Mouse (Mus musculus) forebrain, postnatal 0 days (tissue): ENCODE measurements around the gene Eid3. TPM values are rescaled to one million over a fixed set of nuclear protein-coding genes. Genes with fewer than 3 reads are reported as not detected.
A peak's percentile ranks its signal among the peaks of the same experiment; 100 is the strongest.

Experiments used
- ATAC-seq: fragments of 200-750 bp; cut with Nextera tagmentation; 2 replicates; pipeline ENCODE4 v1.8.0; 2017; ENCODE audit warnings: mild to moderate bottlenecking, moderate library complexity
- DNase-seq: peaks from one replicate; pipeline ENCODE4 v3.0.0-alpha.2; 2015
- H3K27ac ChIP-seq: fragments of 300-500 bp; sonication (generic); 2 replicates; pipeline ENCODE4 v1.5.1; 2014; ENCODE audit warnings: low read depth, mild to moderate bottlenecking, antibody characterized with exemption, low read length, moderate library complexity, mixed read lengths
- H3K27me3 ChIP-seq: fragments of 300-500 bp; sonication (generic); 2 replicates; pipeline ENCODE4 v1.6.1; 2014; ENCODE audit warnings: mild to moderate bottlenecking, low read length, mixed read lengths; ENCODE audit not compliant: insufficient read depth
- H3K36me3 ChIP-seq: fragments of 300-500 bp; sonication (generic); 2 replicates; pipeline ENCODE4 v1.6.1; 2014; ENCODE audit warnings: mild to moderate bottlenecking, moderate library complexity; ENCODE audit not compliant: insufficient read depth
- H3K4me1 ChIP-seq: fragments of 300-500 bp; sonication (generic); 2 replicates; pipeline ENCODE4 v1.6.1; 2014; ENCODE audit warnings: antibody characterized with exemption; ENCODE audit not compliant: insufficient read depth
- H3K4me2 ChIP-seq: fragments of 300-500 bp; sonication (generic); 2 replicates; pipeline ENCODE4 v1.6.1; 2014; ENCODE audit warnings: low read depth, mild to moderate bottlenecking, moderate library complexity
- H3K4me3 ChIP-seq: fragments of 300-500 bp; sonication (generic); 2 replicates; pipeline ENCODE4 v1.5.1; 2014; ENCODE audit warnings: low read depth, low read length, mixed read lengths
- H3K9ac ChIP-seq: fragments of 300-500 bp; sonication (generic); 2 replicates; pipeline ENCODE4 v1.6.1; 2014; ENCODE audit warnings: mild to moderate bottlenecking
- H3K9me3 ChIP-seq: fragments of 300-500 bp; sonication (generic); 2 replicates; pipeline ENCODE4 v1.6.1; 2016; ENCODE audit warnings: low read length
- CTCF ChIP-seq: sonication (generic); IDR thresholded peaks from 2 replicates; pipeline ENCODE4 v1.5.1; 2016; ENCODE audit warnings: antibody characterized with exemption, control low read depth, low read depth
- WGBS: fragments of 180-500 bp; shearing (Covaris S2); extraction: QIAGEN DNeasy Blood & Tissue Kit; methylation state at CpG from one replicate; pipeline ENCODE4 v1.1.7; 2014; 5-methylcytosine and 5-hydroxymethylcytosine counted together
- polyA plus RNA-seq: library from polyadenylated mRNA; unstranded; fragments of >200 nt; fragmentation: Nextera tagmentation; extraction: Ambion mirVana; gene quantifications from 2 replicates; pipeline ENCODE4 v1.2.1, GENCODE M21; 2015
- total RNA-seq: library from RNA; depleted of rRNA; stranded (reverse); fragments of >200 nt; gene quantifications from 2 replicates; pipeline ENCODE4 v1.2.3, GENCODE M21; 2014

Eid3 gene
- total and polyA plus RNA-seq, 2 experiments from 2014 or later = 0.30 to 1.4 TPM

GRCm38 (mm10) chr10:82849686-82850353, 16.6 kb upstream of the Eid3 start:
- WGBS = 45% methylated on average over 16 of the region's 16 CpGs
- Histone ChIP-seq H3K36me3 (no peaks in the 10 kb centered on the region), H3K4me2 (no peak overlapping the region), H3K27ac (no peak overlapping the region), H3K4me1 (no peaks in the 10 kb centered on the region), H3K9me3 (no peaks in the 10 kb centered on the region), H3K9ac (no peak overlapping the region), H3K4me3 (no peak overlapping the region), H3K27me3 (no peaks in the 10 kb centered on the region)
- ATAC-seq = no peak
- TF ChIP-seq CTCF = no peak
- no peak for DNase-seq

GRCm38 (mm10) chr10:82850354-82850752, 16.1 kb upstream of the Eid3 start:
- no peaks in the 10 kb centered on the region for H3K4me1 ChIP-seq
- no peak overlapping the region for H3K4me3 ChIP-seq
- 83% methylated on average over 5 of the region's 5 CpGs for WGBS

GRCm38 (mm10) chr10:82851751-82852150, 14.7 kb upstream of the Eid3 start:
- Histone ChIP-seq H3K27me3 (no peaks in the 10 kb centered on the region), H3K27ac (no peak overlapping the region), H3K36me3 (no peaks in the 10 kb centered on the region), H3K9ac (no peak overlapping the region), H3K4me2 (no peak overlapping the region), H3K4me3 (no peak overlapping the region), H3K4me1 (no peaks in the 10 kb centered on the region), H3K9me3 (no peaks in the 10 kb centered on the region)
- WGBS = 89% methylated on average over 6 of the region's 6 CpGs
- no peak for TF ChIP-seq CTCF
- ATAC-seq = no peak
- no peak for DNase-seq

More at GRCm38 (mm10) chr10:82850354-82850752, 16.1 kb upstream of the Eid3 start:
- ATAC-seq = no peak
- no peak overlapping the region for H3K9ac ChIP-seq
- no peak overlapping the region for H3K4me2 ChIP-seq
- H3K27ac ChIP-seq = no peak overlapping the region
- no peaks in the 10 kb centered on the region for H3K36me3 ChIP-seq
- DNase-seq = no peak
- H3K9me3 ChIP-seq = no peaks in the 10 kb centered on the region
- no peak for TF ChIP-seq CTCF
- no peaks in the 10 kb centered on the region for H3K27me3 ChIP-seq

- H3K27me3 ChIP-seq = no peaks in the 10 kb centered on the region
- WGBS = 44% methylated on average over 10 of the region's 10 CpGs
- H3K4me2 ChIP-seq = peak overlapping the region; percentile 63; the same call in 1 of the 2 replicates
- no peaks in the 10 kb centered on the region for H3K9me3 ChIP-seq
- no peaks in the 10 kb centered on the region for H3K36me3 ChIP-seq
- peaks cover 13% of the 10 kb centered on the region; the same call in 1 of the 2 replicates for H3K4me1 ChIP-seq
- H3K27ac ChIP-seq = no peak overlapping the region
- no peak for TF ChIP-seq CTCF
- DNase-seq = peak; percentile 9
- no peak overlapping the region for H3K9ac ChIP-seq
- no peak for ATAC-seq
- H3K4me3 ChIP-seq = peak overlapping the region; percentile 58; the same call in 1 of the 2 replicates
Measured at GRCm38 (mm10) chr10:82858032-82858680, 8.3 kb upstream of the Eid3 start.

- peaks cover 13% of the 10 kb centered on the region; the same call in 1 of the 2 replicates for H3K4me1 ChIP-seq
- TF ChIP-seq CTCF = 0 out of 2 replicates have a peak, but pooled peaks have one; percentile 3
- no peaks in the 10 kb centered on the region for H3K9me3 ChIP-seq
- 1% methylated on average over 49 of the region's 49 CpGs for WGBS
- peak overlapping the region; percentile 58 for H3K4me3 ChIP-seq
- peaks cover 2% of the 10 kb centered on the region for H3K36me3 ChIP-seq
- H3K27ac ChIP-seq = peak overlapping the region; percentile 85
- no peaks in the 10 kb centered on the region for H3K27me3 ChIP-seq
- ATAC-seq = peak; percentile 90
- DNase-seq = peak; percentile 93
- peak overlapping the region; percentile 78 for H3K9ac ChIP-seq
- H3K4me2 ChIP-seq = peak overlapping the region; percentile 63
Measured at GRCm38 (mm10) chr10:82858691-82859532, 7.5 kb upstream of the Eid3 start.

- peak; percentile 56 for TF ChIP-seq CTCF
- ATAC-seq (peak; percentile 49), DNase-seq (peak; percentile 63)
- peak overlapping the region; percentile 85 for H3K27ac ChIP-seq
- H3K27me3 ChIP-seq = no peaks in the 10 kb centered on the region
- peak overlapping the region; percentile 78 for H3K9ac ChIP-seq
- WGBS = 1% methylated on average over 8 of the region's 8 CpGs
- H3K9me3 ChIP-seq = no peaks in the 10 kb centered on the region
- peak overlapping the region; percentile 63 for H3K4me2 ChIP-seq
- peaks cover 8% of the 10 kb centered on the region for H3K36me3 ChIP-seq
- peak overlapping the region; percentile 58 for H3K4me3 ChIP-seq
- peaks cover 13% of the 10 kb centered on the region; the same call in 1 of the 2 replicates for H3K4me1 ChIP-seq
Measured at GRCm38 (mm10) chr10:82859533-82859915, 6.9 kb upstream of the Eid3 start.
